Mouse (Mus musculus) CH12.LX (cell line): ENCODE measurements around the gene Lhx4.

Experiments used
- CTCF ChIP-seq, 2 experiments: IDR thresholded peaks in 1 of 2; conservative IDR thresholded peaks in 1 of 2; 2 replicates each; pipeline ENCODE4 v1.5.1; 2011 to 2012; ENCODE audit warnings: low read depth in 2 of 2, low read length in 2 of 2, improper control_type of control experiment in 1 of 2, inconsistent platforms in 1 of 2, mild to moderate bottlenecking in 1 of 2, moderate library complexity in 1 of 2
- ELF1 ChIP-seq: IDR thresholded peaks from 2 replicates; pipeline ENCODE4 v1.6.1; 2014; ENCODE audit warnings: low read depth, mild to moderate bottlenecking, inconsistent platforms, low read length, improper control_type of control experiment
- MAZ ChIP-seq: IDR thresholded peaks from 2 replicates; pipeline ENCODE4 v1.6.1; 2012; ENCODE audit warnings: low read depth, mild to moderate bottlenecking, inconsistent platforms, low read length, improper control_type of control experiment, moderate library complexity
- MXI1 ChIP-seq: IDR thresholded peaks from 2 replicates; pipeline ENCODE4 v1.6.1; 2011; ENCODE audit warnings: mild to moderate bottlenecking, low read depth, low read length, improper control_type of control experiment
- POLR2A ChIP-seq: IDR thresholded peaks from 2 replicates; pipeline ENCODE4 v1.6.1; 2011; ENCODE audit warnings: low read depth, mild to moderate bottlenecking, improper control_type of control experiment, low read length
- UBTF ChIP-seq: IDR thresholded peaks from 2 replicates; pipeline ENCODE4 v1.6.1; 2012; ENCODE audit warnings: low read depth, mild to moderate bottlenecking, inconsistent platforms, low read length, improper control_type of control experiment, moderate library complexity
- ZKSCAN1 ChIP-seq: IDR thresholded peaks from 2 replicates; pipeline ENCODE4 v1.6.1; 2012; ENCODE audit warnings: low read depth, inconsistent platforms, low read length, improper control_type of control experiment, borderline replicate concordance

DNA sequence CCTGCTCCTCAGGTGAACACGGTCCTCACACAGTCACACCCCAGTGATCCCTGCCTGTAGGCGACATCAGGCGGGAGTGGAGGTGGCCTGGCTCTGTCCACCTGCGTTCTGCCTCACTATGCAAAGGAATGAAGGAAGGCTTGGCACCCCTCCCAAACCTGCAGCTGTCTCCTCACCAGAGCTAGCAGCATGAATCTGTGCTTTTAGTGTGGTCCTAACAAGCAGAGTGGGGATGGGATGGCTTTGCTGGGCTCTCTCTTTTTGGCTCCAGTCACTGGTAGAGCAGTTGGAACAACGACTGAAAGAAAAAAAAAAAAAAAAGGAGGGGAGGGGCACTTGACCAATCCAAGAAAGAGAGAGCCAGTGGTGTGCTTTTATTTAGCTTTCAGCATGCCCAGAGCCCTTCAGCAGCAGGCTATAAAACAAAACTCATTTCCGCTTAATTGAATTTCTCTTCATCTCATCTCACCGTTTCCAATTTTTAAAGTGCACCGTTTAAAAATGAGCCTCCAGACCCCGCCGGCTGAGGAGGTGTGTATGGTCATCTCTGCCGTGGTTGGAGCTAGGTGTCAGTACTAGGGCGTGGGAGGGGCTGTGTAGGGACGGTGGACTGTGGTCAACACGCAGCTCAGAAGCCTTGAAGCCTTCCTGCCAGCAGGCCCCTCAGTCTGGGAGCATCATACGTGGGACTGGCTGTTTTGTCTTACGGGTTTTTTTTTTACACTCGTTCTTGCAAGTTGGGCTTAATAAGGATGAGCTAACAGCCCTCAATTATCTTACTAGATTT lies 52.9 kb downstream of the Lhx4 start:
- TF ChIP-seq MAZ (no peak), UBTF (no peak), MXI1 (no peak), CTCF (conservative IDR thresholded peaks at IDR 0.05 in 1 of 2, IDR thresholded peaks at IDR 0.05 in 1 of 2; ENCODE audit: low read depth in 2 of 2, low read length in 2 of 2) (no peak), POLR2A (no peak), ELF1 (no peak), ZKSCAN1 (no peak)
